In genomic region chr10:117835453-117835852, GRCm38 (mm10) we compare ENCODE assay signal across 28 mouse cellular contexts.
"Had no signal": no experiment of that assay in that cellular context is flagged by ENCODE, and none has a peak within 500 bp of the region (broad histone marks: within the 10 kb centered on the region; RNA-seq: fewer than 3 reads in every experiment).

No protein-coding gene starts in this region.

- DNase-seq: gastrocnemius, adult 2 months; gastrocnemius, postnatal 10 days; gastrocnemius, postnatal 25 days; heart, postnatal 14 days; heart, postnatal 36 days; kidney, adult 18-20 months; kidney, adult 9 months; kidney, postnatal 10 days; kidney, postnatal 25 days; layer of hippocampus, adult 9-11 months; layer of hippocampus, postnatal 36 days; left cerebral cortex, postnatal 4 days had no signal

- H3K27me3 ChIP-seq: heart, embryonic 13.5 days; heart, embryonic 15.5 days; hindbrain, embryonic 12.5 days; intestine, embryonic 15.5 days; kidney, embryonic 15.5 days; limb, embryonic 12.5 days; limb, embryonic 15.5 days; liver, embryonic 12.5 days had no signal

- H3K4me3 ChIP-seq: gastrocnemius, adult 2 months; heart, embryonic 10.5 days; heart, embryonic 13.5 days; heart, embryonic 15.5 days; hindbrain, embryonic 10.5 days; hindbrain, embryonic 12.5 days; intestine, embryonic 15.5 days; kidney, embryonic 15.5 days; limb, embryonic 12.5 days; limb, embryonic 15.5 days; liver, embryonic 12.5 days had no signal

- H3K9ac ChIP-seq: heart, embryonic 13.5 days; heart, embryonic 15.5 days; hindbrain, embryonic 12.5 days; hindbrain, embryonic 14.5 days; intestine, embryonic 15.5 days; kidney, embryonic 15.5 days; limb, embryonic 12.5 days; limb, embryonic 15.5 days; liver, embryonic 12.5 days; liver, embryonic 14.5 days had no signal

- ATAC-seq: forebrain, embryonic 16.5 days; hindbrain, embryonic 16.5 days; inflammation-experienced regulatory T-cells, adult 6 months; intestine, embryonic 15.5 days; intestine, postnatal 0 days; liver, embryonic 12.5 days had no signal

- H3K9me3 ChIP-seq: heart, embryonic 10.5 days; heart, embryonic 13.5 days; heart, embryonic 15.5 days; hindbrain, embryonic 10.5 days; hindbrain, embryonic 12.5 days; intestine, embryonic 15.5 days; kidney, embryonic 15.5 days; limb, embryonic 12.5 days; limb, embryonic 15.5 days; liver, embryonic 12.5 days had no signal

- H3K4me2 ChIP-seq: heart, embryonic 13.5 days; heart, embryonic 15.5 days; hindbrain, embryonic 12.5 days; hindbrain, embryonic 14.5 days; intestine, embryonic 15.5 days; kidney, embryonic 15.5 days; limb, embryonic 12.5 days; limb, embryonic 15.5 days; liver, embryonic 12.5 days had no signal

- H3K27ac ChIP-seq: gastrocnemius, adult 2 months; heart, embryonic 10.5 days; heart, embryonic 13.5 days; heart, embryonic 15.5 days; hindbrain, embryonic 10.5 days; hindbrain, embryonic 12.5 days; hindbrain, embryonic 14.5 days; intestine, embryonic 15.5 days; kidney, embryonic 15.5 days; limb, embryonic 12.5 days; limb, embryonic 15.5 days; liver, embryonic 12.5 days; liver, embryonic 14.5 days had no signal

- H3K36me3 ChIP-seq: heart, embryonic 13.5 days; heart, embryonic 15.5 days; hindbrain, embryonic 10.5 days; intestine, embryonic 15.5 days; kidney, embryonic 15.5 days; limb, embryonic 12.5 days; limb, embryonic 15.5 days; liver, embryonic 12.5 days had no signal

- H3K4me1 ChIP-seq: hindbrain, embryonic 10.5 days; hindbrain, embryonic 12.5 days; limb, embryonic 15.5 days had no signal
